ENCODE assay signal across 8 mouse cellular contexts in the genomic region with DNA sequence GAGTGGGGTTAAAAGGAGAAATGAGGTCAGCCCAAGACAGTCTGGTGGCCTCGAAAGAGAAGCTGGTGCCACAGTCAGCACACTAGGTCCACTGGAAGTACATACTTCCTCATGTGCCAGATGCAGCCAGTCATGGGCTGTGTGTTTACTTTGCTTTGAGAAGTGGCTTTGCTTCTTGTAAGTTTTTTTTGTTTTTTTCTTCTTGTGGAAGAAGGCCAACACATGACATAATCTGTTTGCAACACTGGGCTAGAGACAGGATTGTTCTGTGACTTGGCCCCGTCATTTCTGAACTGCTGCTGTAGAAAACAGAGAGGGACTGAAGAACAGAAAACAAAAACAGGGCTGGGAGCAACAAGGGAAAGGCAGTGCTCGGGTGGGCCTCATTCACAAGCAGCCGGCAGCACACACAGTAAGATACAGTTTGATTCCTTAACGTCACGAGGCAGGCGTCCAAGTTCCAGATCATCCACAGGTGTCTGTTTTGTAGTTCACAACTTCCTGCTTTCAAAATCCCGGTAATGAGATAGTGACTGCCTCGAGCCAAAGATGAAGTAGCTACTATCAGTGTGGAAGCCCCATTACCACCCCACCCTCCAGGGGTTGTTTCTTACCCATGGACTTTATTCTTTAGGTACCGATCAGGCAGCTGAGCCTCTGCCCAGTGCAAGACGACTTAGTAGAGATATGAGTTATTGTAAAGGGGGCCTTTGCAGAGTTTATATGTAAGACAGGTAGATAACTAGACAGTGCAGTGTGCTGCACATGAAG.
DNase-seq lines count a peak whose midpoint lies in the region; ATAC-seq and TF ChIP-seq lines count a peak whose summit lies in the region.

No protein-coding gene starts in this region.

- no peaks in the 10 kb centered on the region for H3K36me3 ChIP-seq in liver, adult 2 months (ENCODE audit: control insufficient read depth, insufficient read depth, low read length)
- no peaks in the 10 kb centered on the region for H3K36me3 ChIP-seq in heart, embryonic 12.5 days

- peak overlapping the region; percentile 64 for H3K27ac ChIP-seq in liver, adult 2 months (replicated peaks; ENCODE audit: insufficient read depth, low read depth, low read length)
- H3K27ac ChIP-seq in bone marrow, adult 2 months (ENCODE audit: control insufficient read depth, insufficient read depth, low read depth, low read length, poor library complexity): peak overlapping the region; percentile 93
- no peak overlapping the region for H3K27ac ChIP-seq in heart, embryonic 12.5 days (ENCODE audit: poor library complexity, severe bottlenecking)

- WGBS in liver, adult 2 months: 63% methylated on average over 11 of the region's 11 CpGs
- 18% methylated on average over 11 of the region's 11 CpGs for WGBS in bone marrow, adult 2 months
- WGBS in heart, embryonic 12.5 days: 47% methylated on average over 11 of the region's 11 CpGs

- no peaks in the 10 kb centered on the region for H3K27me3 ChIP-seq in liver, adult 2 months (ENCODE audit: control insufficient read depth, insufficient read depth, low read length)
- no peaks in the 10 kb centered on the region for H3K27me3 ChIP-seq in heart, embryonic 12.5 days (replicated peaks)

- H3K4me3 ChIP-seq in liver, adult 2 months (ENCODE audit: insufficient read depth, low read depth, low read length): no peak overlapping the region
- no peak overlapping the region for H3K4me3 ChIP-seq in bone marrow, adult 2 months (replicated peaks; ENCODE audit: control insufficient read depth, low read depth, low read length)
- H3K4me3 ChIP-seq in heart, embryonic 12.5 days: no peak overlapping the region

- peak; percentile 66 for DNase-seq in liver, adult 2 months (ENCODE audit: extremely low read depth, low read depth, low spot score)
- no peak for DNase-seq in liver
- peak; percentile 22 to 71 for DNase-seq in kidney, postnatal 36 days
- DNase-seq in lung, postnatal 36 days: peak; percentile 94
- DNase-seq in thymus, postnatal 36 days: no peak

- no peaks in the 10 kb centered on the region for H3K79me2 ChIP-seq in liver, adult 2 months (ENCODE audit: control insufficient read depth, insufficient read depth, low read length)

- peak overlapping the region; percentile 11; the same call in 1 of the 2 replicates for H3K9ac ChIP-seq in liver, adult 2 months (ENCODE audit: low read depth, low read length)
- H3K9ac ChIP-seq in heart, embryonic 12.5 days: no peak overlapping the region

- no peaks in the 10 kb centered on the region for H3K4me1 ChIP-seq in liver, adult 2 months (ENCODE audit: control insufficient read depth, insufficient read depth, low read length)
- peaks cover 3% of the 10 kb centered on the region; the same call in 1 of the 2 replicates for H3K4me1 ChIP-seq in bone marrow, adult 2 months (ENCODE audit: control insufficient read depth, insufficient read depth, low read length)
- H3K4me1 ChIP-seq in heart, embryonic 12.5 days (replicated peaks): peaks cover 35% of the 10 kb centered on the region

- TF ChIP-seq CTCF in liver, adult 2 months (IDR thresholded peaks at IDR 0.05; ENCODE audit: low read depth, low read length): no peak
- no peak for TF ChIP-seq CTCF in bone marrow, adult 2 months (IDR thresholded peaks at IDR 0.05; ENCODE audit: control insufficient read depth, insufficient read depth, low read length)

- no peaks in the 10 kb centered on the region for H3K9me3 ChIP-seq in heart, embryonic 12.5 days (replicated peaks)

- H3K4me2 ChIP-seq in heart, embryonic 12.5 days: no peak overlapping the region

- TF ChIP-seq POLR2A in liver, adult 2 months (IDR thresholded peaks at IDR 0.05; ENCODE audit: extremely low read depth, insufficient read depth, low read length): no peak
- no peak for TF ChIP-seq POLR2A in bone marrow, adult 2 months (IDR thresholded peaks at IDR 0.05; ENCODE audit: borderline replicate concordance, control insufficient read depth, low read depth, low read length)

- peak; percentile 34; the same call in 1 of the 2 replicates for ATAC-seq in heart, embryonic 12.5 days (ENCODE audit: insufficient number of reproducible peaks, low FRiP score)
- no peak for ATAC-seq in cerebellum, adult (ENCODE audit: insufficient number of reproducible peaks, low FRiP score, low TSS enrichment)

Comparison
In these comparisons a context has a peak if more than half of its experiments do, and no peak if none do; other contexts are left out.
1. DNase-seq: peak in liver, adult 2 months (single experiment), kidney, postnatal 36 days (2 of 2) and lung, postnatal 36 days (single experiment); none in liver (single experiment) and thymus, postnatal 36 days (0 of 2).